Mouse (Mus musculus): ENCODE data around the gene Sspo.
"Not testable (repeated sequence)": the region's sequence is repeated elsewhere in the genome, so short reads cannot be mapped to it uniquely, and the experiment has no call there.

Sspo gene

DNA sequence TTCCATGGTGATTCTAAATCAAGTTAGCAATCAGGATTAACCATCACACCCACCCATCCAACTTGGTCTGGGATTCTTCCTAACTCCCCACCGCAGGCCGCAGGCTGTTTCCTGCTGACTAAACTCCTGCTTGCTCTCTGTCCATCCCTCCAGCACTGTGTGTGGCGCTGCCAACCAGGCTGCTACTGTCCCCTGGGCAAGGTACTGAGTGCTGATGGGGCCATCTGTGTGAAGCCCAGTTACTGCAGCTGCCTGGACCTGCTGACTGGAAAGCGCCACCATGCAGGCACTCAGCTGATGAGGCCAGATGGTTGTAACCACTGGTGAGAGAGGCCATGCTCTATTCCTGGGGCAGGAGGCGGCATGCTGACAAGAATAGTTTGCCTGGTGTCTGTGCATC lies 34.5 kb downstream of the Sspo start:
- in situ Hi-C loops (cut with MboI; ENCODE audit: low sequenced_read_pairs): no loop called here

- in situ Hi-C loops (cut with MboI; ENCODE audit: low sequenced_read_pairs): no loop called here
These were observed 40.0 kb downstream of the Sspo start for GRCm38 (mm10) chr6:48487747-48488725.

DNA sequence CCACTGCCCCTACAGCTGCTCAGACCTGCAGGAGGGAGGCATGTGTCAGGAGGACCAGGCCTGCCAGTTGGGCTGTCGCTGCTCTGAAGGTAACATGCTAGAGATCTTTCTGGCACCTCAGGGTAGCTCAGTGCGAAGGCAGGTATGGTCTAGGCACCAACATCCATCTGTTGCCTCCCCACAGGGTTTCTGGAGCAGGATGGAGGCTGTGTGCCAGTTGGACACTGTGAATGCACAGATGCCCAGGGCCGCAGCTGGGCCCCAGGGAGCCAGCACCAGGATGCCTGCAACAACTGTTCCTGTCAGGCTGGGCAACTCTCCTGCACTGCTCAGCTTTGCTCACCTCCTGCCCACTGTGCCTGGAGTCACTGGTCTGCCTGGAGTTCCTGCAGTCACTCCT lies 41.7 kb downstream of the Sspo start:
- in situ Hi-C loops (cut with MboI; ENCODE audit: low sequenced_read_pairs): no loop called here

DNA sequence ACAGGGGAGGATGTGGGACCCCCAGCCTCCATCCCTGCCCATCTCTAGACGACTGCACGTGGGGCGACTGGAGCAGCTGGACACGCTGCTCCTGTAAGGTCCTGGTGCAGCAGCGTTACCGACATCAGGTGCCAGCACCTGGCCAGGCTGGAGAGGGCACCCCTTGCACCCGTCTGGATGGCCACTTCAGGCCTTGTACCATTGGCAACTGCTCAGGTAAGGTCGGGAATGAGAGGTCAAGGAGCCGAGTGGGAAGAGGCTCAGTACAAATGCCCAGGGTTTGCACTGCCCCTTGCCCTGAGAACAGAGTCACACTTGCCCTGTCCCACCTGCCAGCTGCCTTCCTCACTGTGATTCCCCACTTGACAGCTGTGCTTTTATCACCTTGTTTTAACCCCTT lies 43.3 kb downstream of the Sspo start:
- in situ Hi-C loops (cut with MboI; ENCODE audit: low sequenced_read_pairs): no loop called here

- in situ Hi-C loops (cut with MboI; ENCODE audit: low sequenced_read_pairs): no loop called here
These were observed 45.2 kb downstream of the Sspo start for GRCm38 (mm10) chr6:48493136-48493730.

DNA sequence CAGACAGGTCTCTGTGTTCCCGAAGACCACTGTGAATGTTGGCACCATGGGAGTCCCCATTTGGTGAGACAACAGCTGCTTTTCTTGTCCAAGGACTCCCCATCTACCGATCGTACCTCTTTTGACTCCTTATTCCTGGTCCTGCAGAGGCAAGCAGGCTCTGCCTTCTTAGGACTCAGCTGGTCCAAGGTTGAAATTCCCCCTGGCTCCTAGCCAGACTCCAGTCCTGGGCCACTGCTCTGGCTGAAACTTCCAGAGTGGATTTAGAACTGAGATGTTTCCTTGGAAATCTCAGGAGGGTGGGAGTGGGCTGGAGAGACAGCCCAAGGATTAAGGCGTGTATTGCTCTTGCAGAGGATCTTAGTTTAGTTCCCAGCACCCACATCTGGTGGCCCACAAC lies 49.5 kb downstream of the Sspo start:
- in situ Hi-C loops (cut with MboI; ENCODE audit: low sequenced_read_pairs): no loop called here

GRCm38 (mm10) chr6:48503847-48504240 lies 55.8 kb downstream of the Sspo start:
- in situ Hi-C loops (cut with MboI; ENCODE audit: low sequenced_read_pairs): no loop called here

- in situ Hi-C loops (cut with MboI; ENCODE audit: low sequenced_read_pairs): no loop called here
These were observed 56.3 kb downstream of the Sspo start for GRCm38 (mm10) chr6:48504241-48504854.

DNA sequence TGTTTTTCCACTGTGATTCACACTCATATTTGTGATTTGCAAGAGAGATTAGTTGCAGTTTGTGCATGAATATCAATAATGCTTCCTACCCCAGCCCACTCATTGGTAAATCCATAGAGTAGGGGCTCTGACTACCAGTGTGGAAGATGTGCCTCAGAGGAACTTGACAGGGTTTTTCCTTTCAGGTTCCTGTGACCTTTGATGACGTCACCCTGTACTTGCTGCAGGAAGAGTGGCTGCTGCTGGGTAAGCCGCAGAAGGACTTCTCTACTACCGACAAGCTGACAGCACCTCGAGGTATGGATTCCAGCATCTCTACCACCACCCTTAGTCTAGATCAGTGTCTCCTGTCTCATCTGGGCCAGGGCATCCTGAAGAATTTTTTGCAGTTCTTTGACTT lies 60.1 kb downstream of the Sspo start:
- in situ Hi-C loops (cut with MboI; ENCODE audit: low sequenced_read_pairs): no loop called here

GRCm38 (mm10) chr6:48510426-48510825 lies 62.4 kb downstream of the Sspo start:
- in situ Hi-C loops (cut with MboI; ENCODE audit: low sequenced_read_pairs): no loop called here

DNA sequence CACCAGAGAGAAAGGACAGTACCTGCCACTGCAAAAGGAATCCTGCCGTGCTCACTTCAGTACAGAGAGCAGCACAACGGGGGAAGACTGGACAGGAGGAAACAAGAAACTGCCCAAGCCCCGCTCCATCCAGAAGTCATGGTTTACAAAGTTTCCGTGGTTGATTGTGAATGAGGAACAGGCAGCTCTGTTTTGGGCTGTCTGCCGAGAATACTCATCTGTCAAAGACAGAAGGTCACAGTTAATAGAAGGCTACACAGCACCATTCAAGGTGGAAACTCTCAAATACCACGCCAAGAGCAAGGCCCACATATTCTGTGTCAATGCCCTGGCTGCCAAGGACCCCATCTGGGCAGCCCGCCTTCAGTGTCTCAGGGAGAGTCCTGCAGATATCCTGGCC lies 63.8 kb downstream of the Sspo start:
- in situ Hi-C loops (cut with MboI; ENCODE audit: low sequenced_read_pairs): no loop called here

GRCm38 (mm10) chr6:48524882-48525281 lies 76.9 kb downstream of the Sspo start:
- in situ Hi-C loops (cut with MboI; ENCODE audit: low sequenced_read_pairs): not testable (repeated sequence)

DNA sequence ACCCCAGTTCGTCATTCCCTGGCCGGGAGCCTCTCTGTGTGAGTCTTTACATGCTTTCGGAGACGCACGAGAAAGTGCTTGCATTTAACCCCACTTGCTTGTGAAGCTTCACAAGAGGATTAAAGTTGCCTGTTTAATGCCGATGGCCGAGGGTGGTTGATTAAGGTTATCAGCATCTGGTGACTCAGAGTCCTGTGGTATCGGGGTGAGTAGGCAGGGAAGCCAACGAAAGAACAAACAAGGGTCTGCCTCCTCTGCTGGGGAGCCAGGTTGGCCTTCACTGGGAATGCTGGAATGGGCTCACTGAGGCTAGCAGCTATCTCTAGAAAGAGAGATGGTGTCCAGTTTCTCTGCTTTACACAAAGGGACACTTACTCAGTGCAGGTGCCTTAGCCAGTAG lies 79.9 kb downstream of the Sspo start:
- in situ Hi-C loops (cut with MboI; ENCODE audit: low sequenced_read_pairs): no loop called here

GRCm38 (mm10) chr6:48529261-48529660 lies 81.2 kb downstream of the Sspo start:
- in situ Hi-C loops (cut with MboI; ENCODE audit: low sequenced_read_pairs): no loop called here

- in situ Hi-C loops (cut with MboI; ENCODE audit: low sequenced_read_pairs): no loop called here
These were observed 81.9 kb downstream of the Sspo start for GRCm38 (mm10) chr6:48529871-48530440.

GRCm38 (mm10) chr6:48530862-48531261 lies 82.8 kb downstream of the Sspo start:
- in situ Hi-C loops (cut with MboI; ENCODE audit: low sequenced_read_pairs): no loop called here

- in situ Hi-C loops (cut with MboI; ENCODE audit: low sequenced_read_pairs): no loop called here
These were observed 85.4 kb downstream of the Sspo start for GRCm38 (mm10) chr6:48533475-48533874.

GRCm38 (mm10) chr6:48534913-48535312 lies 86.9 kb downstream of the Sspo start:
- in situ Hi-C loops (cut with MboI; ENCODE audit: low sequenced_read_pairs): no loop called here

- in situ Hi-C loops (cut with MboI; ENCODE audit: low sequenced_read_pairs): no loop called here
These were observed 88.1 kb downstream of the Sspo start for GRCm38 (mm10) chr6:48536091-48536490.

- in situ Hi-C loops (cut with MboI; ENCODE audit: low sequenced_read_pairs): no loop called here
These were observed 89.3 kb downstream of the Sspo start, which contains the start of gene Atp6v0e2 for GRCm38 (mm10) chr6:48537105-48537954. Gene Atp6v0e2 (plus strand): TSS chr6:48537615.
